Mouse (Mus musculus) cerebellum, adult 11-12 months (tissue): Measurements from ENCODE around the gene Sympk.
A peak's percentile ranks its signal among the peaks of the same experiment; 100 is the strongest.

Source experiments
- DNase-seq: peaks from one replicate; pipeline ENCODE4 v3.0.0; 2022

Sympk gene

DNA sequence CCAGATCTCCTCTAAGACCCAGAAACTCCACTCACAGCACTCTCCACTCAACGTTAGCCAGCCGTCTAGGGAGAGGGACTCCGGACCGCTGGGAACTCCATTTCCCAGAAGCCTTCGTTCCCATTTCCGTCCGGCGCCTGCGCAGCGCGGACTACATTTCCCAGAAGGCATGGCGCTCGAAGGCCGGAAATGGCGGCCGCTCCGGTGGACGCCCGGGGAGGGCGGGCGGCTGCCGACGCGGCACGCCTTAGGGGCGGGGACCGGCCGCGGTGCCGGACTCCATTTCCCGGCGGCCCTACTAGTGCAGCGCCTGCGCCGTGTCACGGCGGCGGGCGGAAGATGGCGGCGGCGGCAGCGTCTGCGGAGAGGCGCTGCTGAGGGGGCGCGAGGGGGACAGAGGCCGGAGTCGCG lies at the start of gene Sympk:
Sympk (plus strand) TSS at position 282 of the 411 bp plus-strand sequence.
- DNase-seq = peak; percentile 96

DNA sequence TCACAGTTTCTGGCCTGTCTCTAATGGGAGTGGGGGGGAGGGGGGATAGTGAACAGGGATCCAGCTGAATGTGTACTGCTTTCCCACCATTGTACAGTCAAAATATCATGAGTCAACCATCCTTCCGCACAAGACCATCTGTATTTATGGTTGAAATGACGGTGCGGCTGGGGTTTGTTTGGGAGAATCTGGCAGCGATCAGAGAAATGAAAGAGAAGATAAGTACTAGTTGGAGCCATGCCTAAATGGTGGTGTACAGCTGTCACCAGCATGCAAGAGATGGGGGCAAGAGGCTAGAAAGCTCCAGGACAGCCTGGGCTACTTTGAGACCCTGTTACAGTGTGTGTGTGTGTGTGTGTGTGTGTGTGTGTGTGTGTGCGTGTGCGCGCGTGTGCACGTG lies 45.8 kb upstream of the Sympk start:
- no peak for DNase-seq

DNA sequence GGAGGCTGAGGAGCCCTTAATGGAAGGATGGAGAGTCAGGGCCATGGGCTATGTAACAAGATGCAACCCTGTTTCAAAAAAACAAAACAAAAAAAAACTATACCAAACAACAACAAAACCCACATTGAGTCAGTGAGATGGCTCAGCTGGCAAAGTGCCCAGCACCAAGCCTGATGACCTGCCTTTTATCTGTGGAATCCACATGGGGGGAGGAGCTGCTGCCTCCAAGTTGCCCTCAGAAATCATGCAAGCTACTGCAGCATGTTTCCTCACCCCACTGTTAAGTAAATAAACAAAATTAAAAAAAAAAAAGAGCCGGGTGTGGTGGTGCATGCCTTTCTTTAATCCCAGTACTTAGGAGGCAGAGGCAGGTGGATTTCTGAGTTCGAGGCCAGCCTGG lies 37.7 kb upstream of the Sympk start:
- no peak for DNase-seq

DNA sequence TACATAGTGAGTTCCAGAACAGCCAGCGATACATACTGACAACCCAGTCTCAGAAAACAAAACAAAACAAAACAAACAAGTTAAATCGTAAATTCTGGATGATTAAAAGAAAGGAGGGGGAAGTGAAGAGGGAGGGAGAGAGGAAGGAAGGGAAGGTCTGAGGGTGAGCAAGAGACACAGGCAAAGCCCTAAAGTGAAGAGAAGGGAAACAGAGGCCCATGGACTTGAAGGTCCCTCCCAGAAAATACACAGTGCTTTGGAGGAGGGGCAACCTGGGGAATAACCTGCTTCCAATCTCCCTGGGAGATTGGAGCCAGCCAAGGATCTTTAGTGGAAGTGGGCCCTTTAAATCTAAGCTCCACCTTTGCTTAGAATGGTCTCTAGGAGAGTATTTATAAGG lies 37.1 kb upstream of the Sympk start, which contains the start of gene Nanos2:
Nanos2 (plus strand) TSS at position 301 of the 400 bp plus-strand sequence.
- no peak for DNase-seq

DNA sequence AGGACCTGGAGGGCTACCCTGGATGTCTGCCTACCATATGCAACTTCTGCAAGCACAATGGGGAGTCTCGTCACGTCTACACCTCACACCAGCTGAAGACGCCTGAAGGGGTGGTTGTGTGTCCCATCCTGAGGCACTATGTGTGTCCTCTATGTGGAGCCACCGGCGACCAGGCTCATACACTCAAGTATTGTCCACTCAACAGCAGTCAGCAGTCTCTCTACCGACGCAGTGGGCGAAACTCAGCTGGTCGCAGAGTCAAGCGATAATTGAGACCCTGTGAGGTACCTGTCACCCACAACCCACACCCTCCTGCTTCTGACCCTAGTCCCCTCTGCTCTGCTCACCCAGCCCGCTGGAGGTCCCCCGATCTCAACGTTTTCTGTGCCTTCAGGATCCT lies 36.4 kb upstream of the Sympk start:
- peak; percentile 53 for DNase-seq

DNA sequence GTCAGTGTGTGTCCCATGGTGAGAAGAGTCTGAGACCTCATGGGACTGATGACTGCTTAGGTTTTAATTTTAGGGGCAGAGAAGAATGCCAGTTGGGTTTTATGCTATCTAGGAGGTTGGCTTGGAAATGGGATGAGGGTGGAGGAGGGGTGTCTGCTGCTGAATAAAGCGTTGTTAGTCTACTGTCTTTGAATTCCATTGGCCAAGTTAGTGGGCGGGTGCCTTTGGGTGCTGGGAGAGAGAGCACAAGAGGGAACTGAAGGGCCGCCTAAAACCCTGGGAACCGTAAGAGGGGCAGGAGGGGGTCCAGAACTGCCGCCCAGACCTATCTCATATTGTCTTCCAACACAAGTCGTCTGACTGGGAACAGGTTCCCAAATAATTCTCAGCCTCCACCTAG lies 35.4 kb upstream of the Sympk start:
- peak; percentile 62 for DNase-seq

DNA sequence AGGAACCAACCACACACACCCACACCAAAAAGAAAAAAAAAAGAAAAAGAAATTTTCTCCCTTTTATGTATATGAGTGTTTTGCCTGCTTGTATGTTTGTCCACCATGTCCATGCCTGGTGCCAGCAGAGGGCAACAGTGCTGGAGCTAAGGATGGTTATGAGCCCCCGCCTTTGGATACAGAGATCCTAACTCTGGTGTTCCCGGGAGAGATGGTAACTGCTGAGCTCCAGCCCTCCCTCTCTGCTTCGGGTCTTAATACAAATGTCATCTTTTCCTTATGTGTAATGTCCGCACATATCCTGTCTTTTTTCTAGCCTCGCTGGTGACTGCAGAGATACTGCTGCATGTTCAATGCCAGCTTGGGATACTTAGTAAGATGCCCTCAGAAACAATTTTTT lies 34.2 kb upstream of the Sympk start:
- DNase-seq = peak; percentile 76

DNA sequence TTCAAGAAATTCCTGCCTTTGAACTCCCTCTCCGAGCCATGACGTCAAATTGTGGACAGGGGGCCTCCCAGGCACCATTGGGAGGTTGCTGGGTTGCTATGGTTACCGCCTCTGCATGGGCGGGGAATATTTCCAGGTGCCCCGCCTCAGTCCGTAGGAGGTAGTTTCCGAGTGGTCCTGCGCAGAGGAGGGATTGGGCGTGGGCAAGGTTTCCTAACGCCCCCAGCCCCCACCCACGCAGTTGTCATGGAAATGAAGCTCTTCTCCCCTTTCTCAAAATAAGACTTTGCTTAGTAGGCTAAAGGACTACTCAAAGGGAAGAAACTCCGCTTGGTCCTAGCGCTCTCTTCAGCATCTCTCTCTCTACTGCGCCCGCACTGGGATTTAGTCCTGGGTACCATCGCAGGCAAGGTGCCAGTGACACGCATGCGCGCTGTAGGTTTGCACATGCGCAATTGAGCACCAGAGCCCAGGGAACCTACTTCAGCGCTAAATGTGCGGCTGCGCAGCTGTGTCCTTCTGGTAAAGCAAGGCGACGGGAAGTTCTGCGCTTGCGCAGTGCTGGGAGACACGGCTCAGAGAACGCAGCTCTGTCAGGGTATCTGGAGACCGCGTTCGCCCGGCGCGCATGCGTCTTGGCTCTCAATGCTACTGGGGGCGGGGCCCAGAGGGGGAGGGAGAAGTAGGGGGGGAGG lies 33.4 kb upstream of the Sympk start, which contains the start of gene Mypop:
Mypop (plus strand) TSS at position 645 of the 695 bp plus-strand sequence.
- peak; percentile 100 for DNase-seq

DNA sequence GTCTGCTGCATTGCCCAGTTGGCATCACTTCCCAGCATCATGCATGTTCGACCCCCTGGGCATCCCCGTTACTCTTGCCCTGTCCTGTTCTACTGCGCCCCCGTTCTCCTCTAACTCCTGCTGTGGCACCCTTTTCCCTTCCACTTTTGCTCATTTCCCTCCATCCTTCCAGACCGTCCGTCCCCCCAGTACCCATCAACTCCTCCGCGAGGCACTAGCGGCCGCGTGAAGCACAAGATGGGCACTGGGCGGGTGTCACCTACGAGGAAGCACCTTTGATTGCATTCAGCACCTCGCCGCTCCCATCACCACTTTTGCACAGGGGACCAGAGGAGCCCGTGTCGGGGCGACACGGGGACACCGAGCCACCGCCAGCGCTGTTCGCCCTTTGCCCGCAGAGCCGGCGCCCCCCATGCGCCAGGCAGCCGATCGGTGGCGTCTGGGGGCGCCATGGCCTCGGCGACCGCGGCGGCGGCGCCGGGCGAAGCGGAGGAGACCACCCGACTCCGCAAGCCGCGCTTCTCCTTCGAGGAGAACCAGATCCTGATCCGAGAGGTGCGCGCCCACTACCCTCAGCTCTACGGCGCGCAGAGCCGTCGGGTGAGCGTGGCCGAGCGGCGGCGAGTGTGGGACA lies 32.4 kb upstream of the Sympk start:
- peak; percentile 83 for DNase-seq

DNA sequence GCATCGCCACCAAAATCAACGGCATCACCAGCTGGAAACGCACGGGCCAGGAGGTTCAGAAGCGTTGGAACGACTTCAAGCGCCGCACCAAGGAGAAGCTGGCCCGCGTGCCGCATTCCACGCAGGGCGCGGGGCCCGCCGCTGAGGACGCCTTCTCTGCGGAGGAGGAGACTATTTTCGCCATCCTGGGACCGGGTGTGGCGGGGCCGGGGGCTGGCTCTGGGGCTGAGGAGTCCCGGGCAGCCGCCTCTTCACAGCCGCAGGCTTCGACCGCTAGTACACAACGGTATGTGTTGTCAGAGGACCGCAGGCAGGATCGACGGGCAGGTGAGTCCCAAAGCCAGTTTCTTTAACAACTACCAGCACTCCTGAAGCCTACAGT lies 31.9 kb upstream of the Sympk start:
- peak; percentile 64 for DNase-seq

DNA sequence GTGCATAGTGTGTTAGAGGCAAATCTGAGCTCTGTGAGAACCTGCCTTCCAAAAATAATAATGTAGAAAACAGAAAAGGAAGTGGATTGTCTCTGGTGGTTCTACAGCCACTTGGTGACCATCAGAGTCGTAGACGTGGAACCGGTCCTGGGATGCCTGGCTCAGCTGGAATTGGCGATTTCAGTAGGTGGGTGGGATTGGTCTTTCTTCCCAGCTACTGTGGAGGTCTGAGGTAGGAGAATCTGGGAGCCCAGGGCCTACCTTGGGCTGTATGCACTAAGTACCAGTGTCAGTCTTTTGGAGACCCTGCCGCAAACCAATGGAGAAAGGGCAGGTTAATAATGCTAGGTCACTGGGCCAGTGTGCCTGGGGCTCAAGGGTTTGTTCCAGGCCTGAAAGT lies 31.1 kb upstream of the Sympk start:
- DNase-seq = peak; percentile 27

DNA sequence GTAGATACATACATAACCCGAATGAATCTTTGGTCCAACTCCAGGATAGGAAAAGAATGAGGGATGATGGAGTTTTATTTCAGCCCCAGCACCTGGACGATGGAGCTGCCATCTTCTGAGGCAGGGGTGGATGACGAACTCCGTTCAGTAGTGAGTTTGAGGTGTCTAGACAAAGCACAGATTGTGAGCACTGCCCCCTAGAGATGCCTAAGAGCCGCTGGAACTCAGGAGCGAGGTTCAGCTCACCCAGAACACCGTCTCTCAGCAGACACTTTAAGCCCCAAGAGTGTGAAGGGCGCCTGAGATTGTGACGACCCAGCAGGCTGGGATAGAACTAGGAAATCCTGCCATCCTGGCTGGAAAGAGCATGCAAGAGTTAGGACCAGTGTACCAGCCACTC lies 25.3 kb upstream of the Sympk start:
- peak; percentile 29 for DNase-seq

DNA sequence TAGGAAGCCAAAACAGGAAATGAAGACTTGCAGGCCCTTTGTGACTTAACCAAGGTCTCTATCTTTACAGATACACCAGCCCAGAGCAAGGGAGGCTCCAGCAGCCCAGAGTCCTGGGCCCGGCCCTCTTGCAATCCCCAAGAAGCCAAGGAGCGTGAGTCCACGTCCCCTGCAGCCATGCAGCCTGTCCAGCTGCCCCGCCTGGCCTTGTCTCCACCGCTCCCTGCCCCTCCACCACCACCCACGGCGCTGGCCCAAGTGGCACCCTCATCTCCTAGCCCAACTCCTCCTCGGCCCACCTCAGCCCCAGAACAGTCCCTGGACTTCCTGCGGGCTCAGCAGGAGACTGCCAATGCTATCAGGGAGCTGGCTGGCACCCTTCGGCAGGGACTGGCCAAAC lies 23.8 kb upstream of the Sympk start:
- DNase-seq = peak; percentile 62

DNA sequence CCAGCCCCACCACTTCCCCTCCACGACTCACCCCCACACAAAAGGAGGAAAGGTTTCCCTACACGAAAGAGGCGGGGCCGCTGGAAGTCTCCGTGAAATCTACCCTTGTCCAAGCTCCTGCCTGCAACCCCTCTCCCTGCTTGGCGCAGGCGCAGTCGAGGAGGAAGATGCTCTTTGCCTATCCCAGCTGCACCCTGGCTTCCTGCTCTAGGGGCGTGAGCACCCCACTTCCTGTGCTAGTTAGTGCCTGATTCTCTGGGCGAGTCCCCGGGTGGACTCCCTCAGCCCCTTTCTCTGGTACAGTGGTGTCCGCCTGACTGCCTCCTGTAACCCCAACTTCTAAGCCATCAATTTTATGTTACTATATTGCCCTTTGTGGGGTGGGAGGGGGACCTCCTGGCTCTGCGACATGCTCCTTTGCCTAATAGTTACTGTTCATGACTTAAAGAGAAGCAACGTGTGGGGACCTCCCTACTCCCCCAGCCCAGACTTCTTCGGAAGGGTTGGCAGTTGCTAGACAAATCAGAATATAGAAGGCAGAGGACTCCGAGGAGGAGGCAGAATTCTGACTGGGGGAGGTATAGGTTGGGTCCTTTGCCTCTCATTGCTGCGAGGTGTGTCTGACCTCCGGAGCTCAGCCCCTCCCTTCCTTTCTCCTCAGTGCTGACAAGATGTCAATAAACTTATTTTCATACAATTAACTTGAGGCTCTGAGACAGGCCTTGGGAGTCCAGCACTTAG lies 22.9 kb upstream of the Sympk start:
- peak; percentile 73 for DNase-seq

DNA sequence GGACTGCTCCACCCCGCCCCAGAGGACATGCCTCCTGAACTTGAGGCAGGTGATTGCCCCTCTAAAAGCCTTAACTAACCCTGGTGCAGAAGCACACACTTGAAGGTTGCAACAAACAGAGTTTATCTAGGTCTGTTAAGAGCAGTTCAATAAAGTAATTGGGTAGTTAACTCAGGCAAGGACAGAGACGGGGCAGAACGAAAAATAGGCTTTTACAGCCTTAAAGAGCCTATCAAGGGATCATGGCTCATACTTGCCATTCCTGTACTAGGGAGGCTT lies 22.4 kb upstream of the Sympk start:
- DNase-seq = no peak

DNA sequence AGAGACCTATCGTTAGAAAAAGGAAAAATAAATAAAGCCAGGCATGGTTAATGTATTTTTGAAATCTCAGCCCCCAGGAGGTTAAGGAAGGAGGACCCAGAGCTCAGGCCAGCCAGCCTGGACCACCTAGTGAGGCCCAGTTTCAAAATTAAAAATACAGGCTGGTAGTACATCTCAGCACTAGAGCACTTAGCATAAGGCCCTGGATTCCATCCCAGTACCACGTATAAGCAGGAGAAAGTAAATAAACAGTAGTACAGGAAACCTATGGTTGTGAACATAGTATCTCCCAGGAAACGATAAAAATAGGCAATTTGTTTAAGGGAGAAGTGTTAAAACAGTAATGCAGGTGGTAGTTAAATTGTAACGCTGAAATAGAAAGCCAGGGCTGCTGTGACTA lies 22.1 kb upstream of the Sympk start:
- peak; percentile 46 for DNase-seq

DNA sequence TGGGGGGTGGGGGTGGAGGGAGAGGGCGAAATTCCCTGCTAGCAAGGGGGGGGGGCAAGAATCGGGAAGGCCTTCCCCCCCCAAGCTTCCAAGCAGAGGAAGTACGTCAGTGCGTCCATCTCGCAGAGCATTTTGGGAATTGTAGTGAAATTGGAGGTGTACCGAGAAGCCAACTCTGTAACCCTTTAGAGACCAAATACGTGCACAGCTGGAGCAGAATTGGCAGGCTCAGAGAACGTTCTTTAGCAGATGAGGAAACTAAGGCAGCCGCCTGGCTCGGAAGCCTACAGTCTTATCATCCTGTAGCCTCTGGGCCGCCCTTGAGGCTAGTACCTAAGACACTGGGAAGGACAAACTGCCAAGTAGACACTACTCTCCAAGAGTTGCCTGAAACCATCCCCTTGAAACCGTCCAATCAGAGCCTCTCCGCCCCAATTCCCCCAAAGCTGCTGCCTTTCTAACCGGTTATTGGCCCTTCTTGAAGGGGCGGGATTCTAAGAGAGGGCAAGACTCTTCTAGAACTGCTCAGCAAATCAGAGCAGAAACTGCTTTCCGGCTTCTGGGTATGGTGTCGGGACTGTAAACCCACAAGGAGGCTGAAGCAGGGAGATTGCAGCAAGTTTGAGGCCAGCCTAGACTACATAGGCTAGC lies 21.2 kb upstream of the Sympk start:
- DNase-seq = peak; percentile 82

DNA sequence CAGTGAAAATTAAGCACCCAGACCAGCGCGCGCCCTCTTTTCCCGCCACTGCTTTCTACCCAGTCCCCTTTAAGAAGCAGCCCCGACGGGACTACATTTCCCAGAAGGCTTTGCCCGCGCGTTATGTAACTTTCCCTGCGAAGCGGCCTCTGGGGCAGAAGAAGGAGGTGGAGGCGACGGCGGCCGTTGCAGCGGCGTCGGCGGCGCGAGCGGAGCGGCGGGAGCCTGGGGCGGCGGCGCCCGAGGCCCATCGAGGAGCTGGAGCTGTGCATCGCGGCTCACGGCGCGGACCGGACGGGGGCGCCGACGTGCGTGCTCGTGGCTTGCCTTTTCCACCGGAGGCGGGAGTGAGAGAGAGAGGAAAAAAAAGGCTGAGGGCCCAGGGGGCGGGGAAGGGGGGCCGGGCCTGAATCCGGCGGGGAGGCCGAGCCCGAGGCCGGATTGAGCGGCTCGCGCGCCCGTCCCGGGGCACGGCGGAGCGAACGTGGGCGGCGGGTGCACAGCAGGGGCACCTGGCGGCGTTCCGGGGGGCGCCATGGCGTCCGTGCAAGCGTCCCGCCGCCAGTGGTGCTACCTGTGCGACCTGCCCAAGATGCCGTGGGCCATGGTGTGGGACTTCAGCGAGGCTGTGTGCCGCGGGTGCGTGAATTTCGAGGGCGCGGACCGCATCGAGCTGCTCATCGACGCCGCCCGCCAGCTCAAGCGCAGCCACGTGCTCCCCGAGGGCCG lies 20.1 kb upstream of the Sympk start, which contains the start of gene Irf2bp1:
Irf2bp1 (plus strand) TSS at position 143 of the 729 bp plus-strand sequence.
- peak; percentile 96 for DNase-seq

DNA sequence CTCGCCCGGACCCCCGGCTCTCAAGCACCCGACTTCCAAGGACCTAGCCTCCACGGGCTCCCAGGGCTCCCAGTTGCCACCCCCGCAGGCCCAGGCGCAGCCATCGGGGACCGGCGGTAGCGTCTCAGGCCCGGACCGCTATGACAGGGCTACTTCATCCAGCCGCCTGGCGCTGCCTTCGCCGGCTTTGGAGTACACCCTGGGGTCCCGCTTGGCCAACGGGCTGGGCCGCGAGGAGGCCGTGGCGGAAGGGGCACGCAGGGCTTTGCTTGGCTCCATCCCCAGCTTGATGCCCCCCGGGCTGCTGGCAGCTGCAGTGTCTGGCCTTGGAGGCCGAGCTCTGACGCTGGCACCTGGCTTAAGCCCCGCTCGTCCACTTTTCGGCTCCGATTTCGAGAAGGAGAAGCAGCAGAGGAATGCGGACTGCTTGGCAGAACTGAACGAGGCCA lies 19.5 kb upstream of the Sympk start:
- DNase-seq = no peak

DNA sequence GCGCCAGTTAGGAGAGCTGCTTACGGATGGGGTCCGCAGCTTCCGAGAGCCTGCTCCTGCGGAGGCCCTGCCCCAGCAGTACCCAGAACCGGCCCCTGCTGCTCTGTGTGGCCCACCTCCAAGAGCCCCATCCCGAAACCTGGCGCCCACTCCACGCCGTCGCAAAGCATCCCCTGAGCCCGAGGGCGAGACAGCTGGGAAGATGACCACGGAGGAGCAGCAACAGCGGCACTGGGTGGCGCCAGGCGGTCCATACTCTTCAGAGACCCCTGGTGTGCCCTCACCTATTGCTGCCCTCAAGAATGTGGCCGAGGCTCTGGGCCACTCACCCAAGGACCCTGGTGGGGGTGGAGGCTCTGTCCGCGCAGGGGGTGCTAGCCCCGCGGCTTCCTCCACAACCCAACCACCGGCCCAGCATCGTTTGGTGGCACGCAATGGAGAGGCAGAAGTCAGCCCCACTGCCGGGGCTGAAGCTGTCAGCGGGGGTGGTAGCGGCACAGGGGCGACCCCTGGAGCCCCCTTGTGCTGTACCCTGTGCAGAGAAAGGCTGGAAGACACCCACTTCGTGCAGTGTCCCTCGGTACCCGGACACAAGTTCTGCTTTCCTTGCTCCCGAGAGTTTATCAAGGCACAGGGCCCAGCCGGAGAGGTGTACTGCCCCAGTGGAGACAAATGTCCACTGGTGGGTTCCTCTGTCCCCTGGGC lies 18.6 kb upstream of the Sympk start:
- peak; percentile 79 for DNase-seq

DNA sequence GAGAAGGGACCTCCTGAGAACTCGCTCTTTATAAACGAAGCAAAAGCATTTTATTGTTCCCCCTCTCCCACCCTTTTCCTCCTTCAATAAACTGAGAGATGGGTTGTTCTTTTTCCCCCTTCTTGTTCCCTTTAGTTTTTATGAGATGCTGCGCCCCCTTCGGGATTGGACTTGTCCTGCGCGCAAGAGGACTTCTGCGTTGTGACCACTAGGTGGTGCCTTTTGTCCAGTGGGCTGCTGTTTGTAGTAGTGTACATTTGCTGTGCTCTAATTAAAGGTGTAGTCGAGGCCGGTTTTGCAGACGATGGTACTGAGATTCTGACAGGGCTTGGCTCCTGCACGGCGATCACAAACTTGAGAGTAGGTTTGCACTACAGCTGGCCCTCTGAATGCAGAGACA lies 17.7 kb upstream of the Sympk start:
- DNase-seq = peak; percentile 83
